Mouse (Mus musculus) embryonic facial prominence, embryonic 14.5 days (tissue): ENCODE data around the gene Olfr826. TPM values are rescaled to one million over a fixed set of nuclear protein-coding genes. Genes with fewer than 3 reads are reported as not detected.
"Not testable (repeated sequence)": the region's sequence is repeated elsewhere in the genome, so short reads cannot be mapped to it uniquely, and the experiment has no call there.

ENCODE experiments used
- ATAC-seq: fragments of 200-750 bp; cut with Nextera tagmentation; 2 replicates; pipeline ENCODE4 v1.8.0; 2017; ENCODE audit warnings: low read depth, moderate number of reproducible peaks, moderate TSS enrichment
- DNase-seq: peaks from one replicate; pipeline ENCODE4 v3.0.0-alpha.2; 2015; ENCODE audit warnings: low spot score
- H3K27ac ChIP-seq: fragments of 300-500 bp; sonication (generic); replicated peaks from 2 replicates; pipeline ENCODE4 v1.5.1; 2014; ENCODE audit warnings: low read depth, mild to moderate bottlenecking, low read length, moderate library complexity
- H3K27me3 ChIP-seq: fragments of 300-500 bp; sonication (generic); replicated peaks from 2 replicates; pipeline ENCODE4 v1.6.1; 2014; ENCODE audit warnings: low read length; ENCODE audit not compliant: control insufficient read depth, insufficient read depth
- H3K36me3 ChIP-seq: fragments of 300-500 bp; sonication (generic); 2 replicates; pipeline ENCODE4 v1.6.1; 2014; ENCODE audit warnings: low read length, mixed read lengths; ENCODE audit not compliant: control insufficient read depth, insufficient read depth
- H3K4me1 ChIP-seq: fragments of 300-500 bp; sonication (generic); 2 replicates; pipeline ENCODE4 v1.6.1; 2014; ENCODE audit warnings: antibody characterized with exemption, low read length; ENCODE audit not compliant: control insufficient read depth, insufficient read depth
- H3K4me2 ChIP-seq: fragments of 300-500 bp; sonication (generic); 2 replicates; pipeline ENCODE4 v1.6.1; 2014; ENCODE audit warnings: low read depth, mild to moderate bottlenecking, low read length, moderate library complexity, mixed read lengths
- H3K4me3 ChIP-seq: fragments of 300-500 bp; sonication (generic); 2 replicates; pipeline ENCODE4 v1.5.1; 2014; ENCODE audit warnings: low read depth, mild to moderate bottlenecking, low read length
- H3K9ac ChIP-seq: fragments of 300-500 bp; sonication (generic); 2 replicates; pipeline ENCODE4 v1.6.1; 2014; ENCODE audit warnings: low read depth, mild to moderate bottlenecking, low read length, moderate library complexity, mixed read lengths
- H3K9me3 ChIP-seq: fragments of 300-500 bp; sonication (generic); 2 replicates; pipeline ENCODE4 v1.6.1; 2016; ENCODE audit warnings: low read length; ENCODE audit not compliant: control insufficient read depth
- WGBS: fragments of 180-500 bp; shearing (Covaris S2); extraction: QIAGEN DNeasy Blood & Tissue Kit; methylation state at CpG from one replicate; pipeline ENCODE4 v1.1.7; 2014; 5-methylcytosine and 5-hydroxymethylcytosine counted together
- polyA plus RNA-seq: library from polyadenylated mRNA; unstranded; fragments of >200 nt; fragmentation: Nextera tagmentation; extraction: Ambion mirVana; gene quantifications from 2 replicates; pipeline ENCODE4 v1.2.1, GENCODE M21; 2014

Gene Olfr826
- polyA plus RNA-seq, 1 experiment from 2014 or later = not detected

DNA sequence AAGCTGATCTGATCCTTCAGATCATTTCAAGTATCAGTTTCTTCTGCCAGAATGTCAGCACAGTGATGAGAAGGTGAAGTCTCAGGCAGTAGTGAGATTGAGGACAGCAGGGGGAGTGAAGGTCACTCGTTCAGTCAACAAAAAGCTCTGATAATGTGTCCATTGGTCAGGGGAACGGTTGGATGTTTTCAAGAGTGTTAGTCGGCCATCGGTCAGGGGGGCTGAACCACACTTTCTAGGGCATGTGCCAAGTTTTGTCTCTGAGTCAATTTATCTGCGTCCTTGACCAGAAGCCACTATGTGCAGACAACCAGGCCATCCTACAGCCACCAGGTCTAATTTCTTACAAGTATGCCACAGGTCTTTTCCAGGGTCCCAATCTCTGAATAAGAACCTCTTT, 41.5 kb downstream of the Olfr826 start:
- 83% methylated on average over 5 of the region's 5 CpGs for WGBS
- not testable (repeated sequence) for H3K4me1 ChIP-seq, H3K4me3 ChIP-seq, H3K36me3 ChIP-seq, H3K4me2 ChIP-seq, H3K9me3 ChIP-seq, DNase-seq, H3K9ac ChIP-seq, H3K27me3 ChIP-seq, H3K27ac ChIP-seq, ATAC-seq

DNA sequence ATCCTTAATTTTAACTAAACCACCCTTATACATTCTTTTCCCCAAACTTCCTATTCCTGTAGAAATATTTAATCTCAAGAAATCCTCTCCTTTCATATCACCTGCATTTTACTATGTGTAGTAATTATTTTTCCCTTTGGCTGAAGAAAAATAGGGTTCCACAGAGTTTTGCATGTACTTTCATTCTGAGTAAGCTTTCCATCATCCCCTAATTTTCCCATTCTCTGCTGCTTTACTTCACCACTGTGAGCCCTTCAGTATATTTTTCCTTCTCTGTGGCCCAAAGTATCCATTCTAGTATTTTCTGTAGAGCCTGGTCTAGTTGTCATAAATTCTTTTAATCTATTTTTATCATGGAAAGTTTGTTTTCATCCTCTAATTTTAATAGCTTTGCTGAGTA, 49.2 kb downstream of the Olfr826 start:
- ATAC-seq (no peak), DNase-seq (no peak)
- Histone ChIP-seq H3K4me3 (no peak overlapping the region), H3K9ac (no peak overlapping the region), H3K4me1 (no peaks in the 10 kb centered on the region), H3K36me3 (no peaks in the 10 kb centered on the region), H3K4me2 (no peak overlapping the region), H3K27me3 (no peaks in the 10 kb centered on the region), H3K9me3 (no peaks in the 10 kb centered on the region), H3K27ac (no peak overlapping the region)

DNA sequence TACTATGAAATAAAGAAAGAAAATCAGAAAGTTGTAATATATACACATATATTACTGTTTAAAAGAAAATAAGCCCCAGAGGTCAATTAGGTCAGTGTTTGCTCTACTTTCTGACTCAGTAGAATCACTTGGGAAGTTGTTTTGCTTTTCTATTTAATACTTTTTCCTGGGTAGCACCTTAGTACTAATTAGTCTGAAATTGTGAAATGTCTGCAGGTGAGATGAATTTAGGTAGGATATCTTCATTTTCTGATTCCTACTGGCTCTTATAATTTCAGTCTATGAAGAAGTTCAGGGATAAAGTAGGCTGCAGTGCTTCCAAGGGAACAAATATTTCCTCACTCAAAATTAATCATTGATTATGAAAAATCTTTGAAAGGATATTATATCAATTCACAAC, 54.1 kb downstream of the Olfr826 start, which contains the start of gene Olfr824:
Gene Olfr824 (minus strand): TSS at position 101 of the 400 bp plus-strand sequence.
- H3K36me3 ChIP-seq, H3K9ac ChIP-seq, H3K9me3 ChIP-seq, DNase-seq, H3K4me3 ChIP-seq, ATAC-seq, H3K4me2 ChIP-seq, H3K4me1 ChIP-seq, H3K27me3 ChIP-seq, H3K27ac ChIP-seq: not testable (repeated sequence)

Other genes with a start within 250 kb of the Olfr826 start
- not detected in 2 replicates for gene Olfr818, start 235.1 kb downstream of the Olfr826 start, polyA plus RNA-seq
- not detected in 2 replicates for gene Olfr819, start 216.9 kb downstream of the Olfr826 start, polyA plus RNA-seq
- gene Olfr247, start 208.0 kb downstream of the Olfr826 start, polyA plus RNA-seq = not detected in 2 replicates
- gene Gm10310, start 199.1 kb downstream of the Olfr826 start, polyA plus RNA-seq = not detected in 2 replicates
- 0.12 and 0.33 TPM in 2 replicates for gene Olfr820, start 171.6 kb downstream of the Olfr826 start, polyA plus RNA-seq
- gene Olfr821, start 153.8 kb downstream of the Olfr826 start, polyA plus RNA-seq = not detected in 2 replicates
- 0.08 TPM in 1 of 2 replicates, not detected in the other for gene Olfr822, start 113.0 kb downstream of the Olfr826 start, polyA plus RNA-seq
- gene Olfr823, start 68.8 kb downstream of the Olfr826 start, polyA plus RNA-seq = not detected in 2 replicates
- not detected in 2 replicates for gene Olfr824, start 54.2 kb downstream of the Olfr826 start, polyA plus RNA-seq
- gene Olfr825, start 17.4 kb downstream of the Olfr826 start, polyA plus RNA-seq = not detected in 2 replicates
- gene Olfr827, start 30.2 kb upstream of the Olfr826 start, polyA plus RNA-seq = not detected in 2 replicates
- gene Neurod4, start 96.1 kb upstream of the Olfr826 start, polyA plus RNA-seq = 0.09 and 0.22 TPM in 2 replicates
- 1.7 and 2.2 TPM in 2 replicates for gene Tespa1, start 138.7 kb upstream of the Olfr826 start, polyA plus RNA-seq
- not detected in 2 replicates for gene Vmn2r84, start 210.1 kb upstream of the Olfr826 start, polyA plus RNA-seq
- gene Vmn2r85, start 245.5 kb upstream of the Olfr826 start, polyA plus RNA-seq = not detected in 2 replicates